8 mouse cellular contexts compared by ENCODE assay signal in genomic region chr19:57152357-57152756, GRCm38 (mm10).
DNase-seq lines count a peak whose midpoint lies in the region; ATAC-seq and TF ChIP-seq lines count a peak whose summit lies in the region.

No protein-coding gene starts in this region.

- DNase-seq in 3T3-L1 (ENCODE audit: low read depth, low spot score): peak; percentile 38
- peak; percentile 98 for DNase-seq in cerebellum, adult 9-10 months
- DNase-seq in heart, postnatal 0 days (ENCODE audit: low spot score): no peak
- peak; percentile 52 to 66 for DNase-seq in left cerebral cortex, postnatal 14 days (ENCODE audit: low spot score in 2 of 2)

- no peaks in the 10 kb centered on the region for H3K36me3 ChIP-seq in hindbrain, embryonic 13.5 days
- no peaks in the 10 kb centered on the region for H3K36me3 ChIP-seq in hindbrain, embryonic 12.5 days
- H3K36me3 ChIP-seq in heart, postnatal 0 days (replicated peaks; ENCODE audit: control insufficient read depth, insufficient read depth, low read length): peaks cover 49% of the 10 kb centered on the region

- intact Hi-C loops in left cerebral cortex, postnatal 14 days (cut with DNase I): no loop called here

- no peak for TF ChIP-seq CTCF in heart, postnatal 0 days (IDR thresholded peaks at IDR 0.05; ENCODE audit: low read depth)

- H3K4me3 ChIP-seq in hindbrain, embryonic 13.5 days: no peak overlapping the region
- H3K4me3 ChIP-seq in hindbrain, embryonic 12.5 days: no peak overlapping the region
- H3K4me3 ChIP-seq in heart, postnatal 0 days (ENCODE audit: low read depth, low read length): no peak overlapping the region

- peak overlapping the region; percentile 10; the same call in 1 of the 2 replicates for H3K27ac ChIP-seq in hindbrain, embryonic 13.5 days
- H3K27ac ChIP-seq in hindbrain, embryonic 12.5 days: no peak overlapping the region
- no peak overlapping the region for H3K27ac ChIP-seq in heart, postnatal 0 days (ENCODE audit: low read depth)

- WGBS in hindbrain, embryonic 13.5 days: 35% methylated on average over 9 of the region's 9 CpGs
- WGBS in hindbrain, embryonic 12.5 days: 45% methylated on average over 9 of the region's 9 CpGs
- 27% methylated on average over 9 of the region's 9 CpGs for WGBS in heart, postnatal 0 days

- H3K9ac ChIP-seq in hindbrain, embryonic 13.5 days: no peak overlapping the region
- no peak overlapping the region for H3K9ac ChIP-seq in hindbrain, embryonic 12.5 days
- H3K9ac ChIP-seq in heart, postnatal 0 days (replicated peaks; ENCODE audit: low read depth, low read length): no peak overlapping the region

- ATAC-seq in hindbrain, embryonic 13.5 days (ENCODE audit: low FRiP score): peak; percentile 71
- ATAC-seq in hindbrain, embryonic 12.5 days (ENCODE audit: low FRiP score): no peak
- peak; percentile 43; the same call in 1 of the 2 replicates for ATAC-seq in heart, postnatal 0 days (ENCODE audit: insufficient read depth, low read depth)
- ATAC-seq in megakaryocyte-erythroid progenitor cell, adult 5-6 weeks (replicated peaks; ENCODE audit: low FRiP score, low TSS enrichment, poor library complexity, severe bottlenecking): no peak
- no peak for ATAC-seq in inflammation-experienced regulatory T-cells, adult 6 months

- H3K4me1 ChIP-seq in hindbrain, embryonic 13.5 days (replicated peaks): peaks cover 14% of the 10 kb centered on the region
- peaks cover 13% of the 10 kb centered on the region for H3K4me1 ChIP-seq in hindbrain, embryonic 12.5 days
- H3K4me1 ChIP-seq in heart, postnatal 0 days (ENCODE audit: control insufficient read depth, insufficient read depth): peaks cover 47% of the 10 kb centered on the region

- TF ChIP-seq EP300 in heart, postnatal 0 days (IDR thresholded peaks at IDR 0.05; ENCODE audit: low read depth): no peak

- H3K9me3 ChIP-seq in hindbrain, embryonic 13.5 days: no peaks in the 10 kb centered on the region
- H3K9me3 ChIP-seq in hindbrain, embryonic 12.5 days (replicated peaks): no peaks in the 10 kb centered on the region
- no peaks in the 10 kb centered on the region for H3K9me3 ChIP-seq in heart, postnatal 0 days (replicated peaks; ENCODE audit: control insufficient read depth, low read length)

- H3K27me3 ChIP-seq in hindbrain, embryonic 13.5 days: 0 out of 2 replicates have a peak, but pooled peaks cover 4% of the 10 kb centered on the region
- no peaks in the 10 kb centered on the region for H3K27me3 ChIP-seq in hindbrain, embryonic 12.5 days
- no peaks in the 10 kb centered on the region for H3K27me3 ChIP-seq in heart, postnatal 0 days (ENCODE audit: control insufficient read depth, insufficient read depth, low read length)

- no peak overlapping the region for H3K4me2 ChIP-seq in hindbrain, embryonic 13.5 days
- H3K4me2 ChIP-seq in hindbrain, embryonic 12.5 days (replicated peaks): no peak overlapping the region
- 0 out of 2 replicates have a peak overlapping the region, but pooled peaks have one; percentile 3 for H3K4me2 ChIP-seq in heart, postnatal 0 days (ENCODE audit: low read depth, low read length)

Comparison
In these comparisons a context has a peak if more than half of its experiments do, and no peak if none do; other contexts are left out.
1. ATAC-seq: peak in hindbrain, embryonic 13.5 days (single experiment) and heart, postnatal 0 days (single experiment); none in hindbrain, embryonic 12.5 days (single experiment), megakaryocyte-erythroid progenitor cell, adult 5-6 weeks (single experiment) and inflammation-experienced regulatory T-cells, adult 6 months (single experiment).